Mouse (Mus musculus) T-helper 1 cell (primary cell): ENCODE data around the gene Lpin1.

Source experiments
- in situ Hi-C: fragments of 300-600 bp; cut with MboI, MseI; formaldehyde crosslinking; loops from one replicate; pipeline ENCODE4 v1.15.1; 2025; ENCODE audit warnings: high pct_unique_total_duplicates

Gene Lpin1

GRCm38 (mm10) chr12:16577665-16578233, 33.0 kb downstream of the Lpin1 start:
- in situ Hi-C loops, result loop anchor here (5.0 kb wide), 1 partner anchor 230 kb away; no protein-coding TSS in a partner anchor

- in situ Hi-C loops, result no loop called here
Observed at GRCm38 (mm10) chr12:16571278-16571677, 39.5 kb downstream of the Lpin1 start.

GRCm38 (mm10) chr12:16570371-16571060, 40.2 kb downstream of the Lpin1 start:
- in situ Hi-C loops, result no loop called here

GRCm38 (mm10) chr12:16568936-16569650, 41.7 kb downstream of the Lpin1 start:
- in situ Hi-C loops, result loop anchor here (5.0 kb wide), 1 partner anchor 68 kb away; no protein-coding TSS in a partner anchor

- in situ Hi-C loops, result loop anchor here (5.0 kb wide), 1 partner anchor 69 kb away; no protein-coding TSS in a partner anchor
Observed at GRCm38 (mm10) chr12:16568496-16568895, 42.3 kb downstream of the Lpin1 start.

GRCm38 (mm10) chr12:16568090-16568489, 42.7 kb downstream of the Lpin1 start:
- in situ Hi-C loops, result loop anchor here (5.0 kb wide), 1 partner anchor 69 kb away; no protein-coding TSS in a partner anchor

GRCm38 (mm10) chr12:16563427-16563826, 47.3 kb downstream of the Lpin1 start:
- in situ Hi-C loops, result no loop called here

- in situ Hi-C loops, result no loop called here
Observed at GRCm38 (mm10) chr12:16562647-16563046, 48.1 kb downstream of the Lpin1 start.

GRCm38 (mm10) chr12:16562181-16562580, 48.6 kb downstream of the Lpin1 start:
- in situ Hi-C loops, result no loop called here

- in situ Hi-C loops, result no loop called here
Observed at GRCm38 (mm10) chr12:16557271-16557670, 53.5 kb downstream of the Lpin1 start.

GRCm38 (mm10) chr12:16554171-16554570, 56.6 kb downstream of the Lpin1 start:
- in situ Hi-C loops, result no loop called here

GRCm38 (mm10) chr12:16552108-16552771, 58.5 kb downstream of the Lpin1 start:
- in situ Hi-C loops, result no loop called here

- in situ Hi-C loops, result no loop called here
Observed at GRCm38 (mm10) chr12:16550983-16551454, 59.7 kb downstream of the Lpin1 start.

GRCm38 (mm10) chr12:16548824-16549375, 61.9 kb downstream of the Lpin1 start:
- in situ Hi-C loops, result no loop called here

GRCm38 (mm10) chr12:16541606-16542005, 69.2 kb downstream of the Lpin1 start:
- in situ Hi-C loops, result no loop called here

- in situ Hi-C loops, result no loop called here
Observed at GRCm38 (mm10) chr12:16540712-16541111, 70.1 kb downstream of the Lpin1 start.

- in situ Hi-C loops, result no loop called here
Observed at GRCm38 (mm10) chr12:16539965-16540661, 70.7 kb downstream of the Lpin1 start.

GRCm38 (mm10) chr12:16533331-16533828, 77.4 kb downstream of the Lpin1 start:
- in situ Hi-C loops, result no loop called here

GRCm38 (mm10) chr12:16532860-16533230, 77.9 kb downstream of the Lpin1 start:
- in situ Hi-C loops, result no loop called here

GRCm38 (mm10) chr12:16531956-16532859, 78.6 kb downstream of the Lpin1 start:
- in situ Hi-C loops, result no loop called here
